Mouse (Mus musculus): ENCODE measurements at regions not wholly inside any gene's neighbourhood (a gene's known extent, or its start where the extent isn't known, plus 50 kb on each side); places are given as distances from the start of the nearest gene placed in this dataset.

- no peak for TF ChIP-seq CTCF (IDR thresholded peaks at IDR 0.05; ENCODE audit: borderline replicate concordance, extremely low read depth, insufficient read depth, insufficient read length)
- TF ChIP-seq POLR2A (IDR thresholded peaks at IDR 0.05; ENCODE audit: borderline replicate concordance, extremely low read depth, insufficient read depth, insufficient read length, poor library complexity, severe bottlenecking), result no peak
Measured at GRCm38 (mm10) chr10:19526353-19526752, 65.4 kb upstream of the Ifngr1 start.
